Mouse (Mus musculus): ENCODE measurements around the gene Map2k5. TPM values are rescaled to one million over a fixed set of nuclear protein-coding genes. Genes with fewer than 3 reads are reported as not detected.

The Map2k5 gene
- polyA plus RNA-seq, 1 experiment = 109 TPM

DNA sequence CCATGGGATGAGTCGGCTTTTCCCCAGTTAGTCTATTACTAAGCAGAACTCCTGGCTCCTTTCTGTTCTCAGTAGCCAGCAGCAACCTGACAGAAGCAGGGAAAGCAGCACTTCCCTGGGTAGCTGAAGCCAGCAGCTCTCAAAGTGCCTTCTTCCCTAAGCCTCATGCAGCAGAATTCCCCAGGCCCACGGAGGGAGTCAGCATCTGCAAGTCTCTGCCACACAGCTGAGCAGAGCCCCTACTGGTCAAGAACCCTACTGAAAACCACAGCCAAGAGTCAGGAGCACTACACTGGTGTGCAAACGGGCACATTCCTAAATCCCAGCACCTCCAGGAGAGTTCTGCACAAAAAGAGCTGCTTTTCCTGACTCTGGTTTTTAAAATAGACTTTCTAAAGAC lies 17.3 kb downstream of the Map2k5 start:
- Histone ChIP-seq H3K4me1 (replicated peaks; ENCODE audit: control insufficient read depth, insufficient read depth, low read length) (no peaks in the 10 kb centered on the region), H3K27ac (ENCODE audit: control insufficient read depth, insufficient read depth, low read length) (no peak overlapping the region), H3K27me3 (ENCODE audit: control insufficient read depth, insufficient read depth, low read length) (no peaks in the 10 kb centered on the region), H3K36me3 (ENCODE audit: control insufficient read depth, insufficient read depth, low read length) (peaks cover 13% of the 10 kb centered on the region), H3K4me3 (ENCODE audit: control insufficient read depth, insufficient read depth, low read length) (no peak overlapping the region)
- whole genome bisulfite sequencing = 86% methylated on average over 3 of the region's 3 CpGs
- TF ChIP-seq POLR2A (IDR thresholded peaks at IDR 0.05; ENCODE audit: control insufficient read depth, extremely low read depth, insufficient read depth, low read length, poor library complexity) (no peak), CTCF (IDR thresholded peaks at IDR 0.05; ENCODE audit: borderline replicate concordance, control insufficient read depth, extremely low read depth, insufficient read depth, low read length, poor library complexity) (no peak)
- no peak for DNase-seq

GRCm38 (mm10) chr9:63359016-63359415 lies 18.7 kb downstream of the Map2k5 start:
- Histone ChIP-seq H3K4me3 (ENCODE audit: control insufficient read depth, insufficient read depth, low read length) (no peak overlapping the region), H3K27ac (ENCODE audit: control insufficient read depth, insufficient read depth, low read length) (no peak overlapping the region), H3K36me3 (ENCODE audit: control insufficient read depth, insufficient read depth, low read length) (peaks cover 8% of the 10 kb centered on the region; the same call in 1 of the 2 replicates), H3K4me1 (replicated peaks; ENCODE audit: control insufficient read depth, insufficient read depth, low read length) (no peaks in the 10 kb centered on the region), H3K27me3 (ENCODE audit: control insufficient read depth, insufficient read depth, low read length) (no peaks in the 10 kb centered on the region)
- TF ChIP-seq POLR2A (IDR thresholded peaks at IDR 0.05; ENCODE audit: control insufficient read depth, extremely low read depth, insufficient read depth, low read length, poor library complexity) (no peak), CTCF (IDR thresholded peaks at IDR 0.05; ENCODE audit: borderline replicate concordance, control insufficient read depth, extremely low read depth, insufficient read depth, low read length, poor library complexity) (no peak)
- no peak for DNase-seq
- WGBS = 82% methylated on average over 5 of the region's 5 CpGs

- no peaks in the 10 kb centered on the region for H3K27me3 ChIP-seq (ENCODE audit: control insufficient read depth, insufficient read depth, low read length)
- 95% methylated on average over 4 of the region's 4 CpGs for WGBS
- no peak for DNase-seq
- H3K4me3 ChIP-seq (ENCODE audit: control insufficient read depth, insufficient read depth, low read length) = no peak overlapping the region
- peaks cover 8% of the 10 kb centered on the region; the same call in 1 of the 2 replicates for H3K36me3 ChIP-seq (ENCODE audit: control insufficient read depth, insufficient read depth, low read length)
- no peak overlapping the region for H3K27ac ChIP-seq (ENCODE audit: control insufficient read depth, insufficient read depth, low read length)
- no peaks in the 10 kb centered on the region for H3K4me1 ChIP-seq (replicated peaks; ENCODE audit: control insufficient read depth, insufficient read depth, low read length)
- TF ChIP-seq CTCF (IDR thresholded peaks at IDR 0.05; ENCODE audit: borderline replicate concordance, control insufficient read depth, extremely low read depth, insufficient read depth, low read length, poor library complexity) = no peak
- TF ChIP-seq POLR2A (IDR thresholded peaks at IDR 0.05; ENCODE audit: control insufficient read depth, extremely low read depth, insufficient read depth, low read length, poor library complexity) = no peak
Measured at GRCm38 (mm10) chr9:63356721-63357120, 21.0 kb downstream of the Map2k5 start.

GRCm38 (mm10) chr9:63356278-63356677 lies 21.4 kb downstream of the Map2k5 start:
- no peak for DNase-seq
- WGBS = 96% methylated on average over 9 of the region's 9 CpGs
- no peak for TF ChIP-seq CTCF (IDR thresholded peaks at IDR 0.05; ENCODE audit: borderline replicate concordance, control insufficient read depth, extremely low read depth, insufficient read depth, low read length, poor library complexity)
- TF ChIP-seq POLR2A (IDR thresholded peaks at IDR 0.05; ENCODE audit: control insufficient read depth, extremely low read depth, insufficient read depth, low read length, poor library complexity) = no peak
- no peaks in the 10 kb centered on the region for H3K4me1 ChIP-seq (replicated peaks; ENCODE audit: control insufficient read depth, insufficient read depth, low read length)
- H3K27me3 ChIP-seq (ENCODE audit: control insufficient read depth, insufficient read depth, low read length) = no peaks in the 10 kb centered on the region
- peaks cover 8% of the 10 kb centered on the region; the same call in 1 of the 2 replicates for H3K36me3 ChIP-seq (ENCODE audit: control insufficient read depth, insufficient read depth, low read length)
- H3K27ac ChIP-seq (ENCODE audit: control insufficient read depth, insufficient read depth, low read length) = no peak overlapping the region
- no peak overlapping the region for H3K4me3 ChIP-seq (ENCODE audit: control insufficient read depth, insufficient read depth, low read length)

- TF ChIP-seq CTCF (IDR thresholded peaks at IDR 0.05; ENCODE audit: borderline replicate concordance, control insufficient read depth, extremely low read depth, insufficient read depth, low read length, poor library complexity) (no peak), POLR2A (IDR thresholded peaks at IDR 0.05; ENCODE audit: control insufficient read depth, extremely low read depth, insufficient read depth, low read length, poor library complexity) (no peak)
- Histone ChIP-seq H3K27ac (ENCODE audit: control insufficient read depth, insufficient read depth, low read length) (no peak overlapping the region), H3K4me3 (ENCODE audit: control insufficient read depth, insufficient read depth, low read length) (no peak overlapping the region), H3K27me3 (ENCODE audit: control insufficient read depth, insufficient read depth, low read length) (no peaks in the 10 kb centered on the region), H3K36me3 (ENCODE audit: control insufficient read depth, insufficient read depth, low read length) (peaks cover 12% of the 10 kb centered on the region; the same call in 1 of the 2 replicates), H3K4me1 (replicated peaks; ENCODE audit: control insufficient read depth, insufficient read depth, low read length) (no peaks in the 10 kb centered on the region)
- 96% methylated on average over 4 of the region's 4 CpGs for WGBS
- no peak for DNase-seq
Measured at GRCm38 (mm10) chr9:63354168-63354567, 23.5 kb downstream of the Map2k5 start.

GRCm38 (mm10) chr9:63350030-63350429 lies 27.7 kb downstream of the Map2k5 start:
- Histone ChIP-seq H3K4me1 (replicated peaks; ENCODE audit: control insufficient read depth, insufficient read depth, low read length) (no peaks in the 10 kb centered on the region), H3K27ac (ENCODE audit: control insufficient read depth, insufficient read depth, low read length) (no peak overlapping the region), H3K4me3 (ENCODE audit: control insufficient read depth, insufficient read depth, low read length) (no peak overlapping the region), H3K36me3 (ENCODE audit: control insufficient read depth, insufficient read depth, low read length) (peaks cover 5% of the 10 kb centered on the region; the same call in 1 of the 2 replicates), H3K27me3 (ENCODE audit: control insufficient read depth, insufficient read depth, low read length) (no peaks in the 10 kb centered on the region)
- 96% methylated on average over 8 of the region's 8 CpGs for WGBS
- TF ChIP-seq POLR2A (IDR thresholded peaks at IDR 0.05; ENCODE audit: control insufficient read depth, extremely low read depth, insufficient read depth, low read length, poor library complexity) = no peak
- TF ChIP-seq CTCF (IDR thresholded peaks at IDR 0.05; ENCODE audit: borderline replicate concordance, control insufficient read depth, extremely low read depth, insufficient read depth, low read length, poor library complexity) = no peak
- DNase-seq = no peak

DNA sequence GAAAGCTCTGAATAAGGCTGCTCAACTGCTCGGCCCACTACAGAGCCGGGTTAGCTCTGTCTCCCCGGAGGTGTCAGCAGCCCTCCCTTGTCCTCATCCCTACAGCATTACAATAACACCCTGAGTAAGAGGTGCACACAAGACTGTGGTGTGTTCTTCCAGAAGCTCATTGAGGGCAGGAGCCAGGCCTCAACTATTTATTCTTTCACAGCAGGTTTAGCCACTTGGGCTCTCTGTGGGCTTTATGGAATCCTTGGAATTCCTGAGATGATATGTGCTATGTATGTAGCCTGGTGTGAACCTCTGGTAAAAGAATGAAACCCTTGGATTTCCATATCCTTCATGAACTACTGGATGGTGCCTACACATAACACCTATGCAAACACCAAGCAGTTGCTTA lies 28.5 kb downstream of the Map2k5 start:
- TF ChIP-seq CTCF (IDR thresholded peaks at IDR 0.05; ENCODE audit: borderline replicate concordance, control insufficient read depth, extremely low read depth, insufficient read depth, low read length, poor library complexity) (no peak), POLR2A (IDR thresholded peaks at IDR 0.05; ENCODE audit: control insufficient read depth, extremely low read depth, insufficient read depth, low read length, poor library complexity) (no peak)
- H3K27me3 ChIP-seq (ENCODE audit: control insufficient read depth, insufficient read depth, low read length) = no peaks in the 10 kb centered on the region
- H3K27ac ChIP-seq (ENCODE audit: control insufficient read depth, insufficient read depth, low read length) = no peak overlapping the region
- peaks cover 5% of the 10 kb centered on the region; the same call in 1 of the 2 replicates for H3K36me3 ChIP-seq (ENCODE audit: control insufficient read depth, insufficient read depth, low read length)
- 95% methylated on average over 3 of the region's 3 CpGs for WGBS
- no peak overlapping the region for H3K4me3 ChIP-seq (ENCODE audit: control insufficient read depth, insufficient read depth, low read length)
- H3K4me1 ChIP-seq (replicated peaks; ENCODE audit: control insufficient read depth, insufficient read depth, low read length) = no peaks in the 10 kb centered on the region
- no peak for DNase-seq

Measured in thymus, adult 2 months (tissue).